Mouse (Mus musculus) c-Kit-positive CD71-positive TER-119-positive erythroid progenitor cells, embryonic 14.5 days (primary cell): Measurements from ENCODE around the gene Nampt.

Experiments used
- DNase-seq: peaks from one replicate; pipeline ENCODE4 v3.0.0-alpha.2; 2013; ENCODE audit warnings: low spot score

Nampt gene

GRCm38 (mm10) chr12:32901005-32901404 lies 81.7 kb downstream of the Nampt start:
- no peak for DNase-seq
